Mouse (Mus musculus): ENCODE results near the gene Zdhhc15. TPM values are rescaled to one million over a fixed set of nuclear protein-coding genes. Genes with fewer than 3 reads are reported as not detected.
"Not testable (repeated sequence)": the region's sequence is repeated elsewhere in the genome, so short reads cannot be mapped to it uniquely, and the experiment has no call there.

Gene Zdhhc15
- polyA plus RNA-seq (2015; fragmentation: Nextera tagmentation; extraction: Ambion mirVana): 13.5 and 14.5 TPM in 2 replicates

- H3K4me1 ChIP-seq: no peaks in the 10 kb centered on the region
- no peaks in the 10 kb centered on the region for H3K9me3 ChIP-seq
- 18% methylated on average over 27 of the region's 31 CpGs for WGBS
- peak within 1 kb of the TSS; percentile 70; the same call in 1 of the 2 replicates for H3K27ac ChIP-seq
- peak within 1 kb of the TSS; percentile 72 for H3K9ac ChIP-seq
- peak; percentile 93 for ATAC-seq (ENCODE audit: low FRiP score, low read depth)
- H3K4me2 ChIP-seq (replicated peaks): peak within 1 kb of the TSS; percentile 64
- H3K4me3 ChIP-seq: peak within 1 kb of the TSS; percentile 55
- H3K27me3 ChIP-seq: peaks cover 11% of the 10 kb centered on the region; the same call in 1 of the 2 replicates
- no peaks in the 10 kb centered on the region for H3K36me3 ChIP-seq
Measured at GRCm38 (mm10) chrX:104670757-104671549, at the start of gene Zdhhc15. Gene Zdhhc15 (minus strand): TSS chrX:104671064.

DNA sequence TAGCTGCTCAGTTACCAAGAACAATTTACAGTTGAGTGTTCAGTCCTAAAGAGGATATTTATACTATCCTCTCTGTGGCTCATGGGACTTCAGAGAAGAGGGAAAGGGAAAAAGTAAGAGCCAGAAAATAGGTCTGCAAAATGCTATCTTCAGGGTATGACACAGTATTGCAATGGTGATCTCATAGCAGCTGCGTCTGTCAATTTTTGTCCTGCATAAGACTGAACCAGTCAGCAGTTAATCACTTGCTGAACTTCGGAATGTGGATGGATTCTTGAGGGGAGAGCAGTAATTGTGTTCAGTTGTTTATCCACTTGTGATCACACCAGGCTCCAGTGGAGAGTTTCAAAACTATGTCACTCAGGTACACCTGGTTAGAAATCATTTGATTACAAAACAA is 37.1 kb upstream of the Zdhhc15 start:
- no peak overlapping the region for H3K4me3 ChIP-seq
- 83% methylated on average over 2 of the region's 2 CpGs for WGBS
- no peak for ATAC-seq (ENCODE audit: low FRiP score, low read depth)

DNA sequence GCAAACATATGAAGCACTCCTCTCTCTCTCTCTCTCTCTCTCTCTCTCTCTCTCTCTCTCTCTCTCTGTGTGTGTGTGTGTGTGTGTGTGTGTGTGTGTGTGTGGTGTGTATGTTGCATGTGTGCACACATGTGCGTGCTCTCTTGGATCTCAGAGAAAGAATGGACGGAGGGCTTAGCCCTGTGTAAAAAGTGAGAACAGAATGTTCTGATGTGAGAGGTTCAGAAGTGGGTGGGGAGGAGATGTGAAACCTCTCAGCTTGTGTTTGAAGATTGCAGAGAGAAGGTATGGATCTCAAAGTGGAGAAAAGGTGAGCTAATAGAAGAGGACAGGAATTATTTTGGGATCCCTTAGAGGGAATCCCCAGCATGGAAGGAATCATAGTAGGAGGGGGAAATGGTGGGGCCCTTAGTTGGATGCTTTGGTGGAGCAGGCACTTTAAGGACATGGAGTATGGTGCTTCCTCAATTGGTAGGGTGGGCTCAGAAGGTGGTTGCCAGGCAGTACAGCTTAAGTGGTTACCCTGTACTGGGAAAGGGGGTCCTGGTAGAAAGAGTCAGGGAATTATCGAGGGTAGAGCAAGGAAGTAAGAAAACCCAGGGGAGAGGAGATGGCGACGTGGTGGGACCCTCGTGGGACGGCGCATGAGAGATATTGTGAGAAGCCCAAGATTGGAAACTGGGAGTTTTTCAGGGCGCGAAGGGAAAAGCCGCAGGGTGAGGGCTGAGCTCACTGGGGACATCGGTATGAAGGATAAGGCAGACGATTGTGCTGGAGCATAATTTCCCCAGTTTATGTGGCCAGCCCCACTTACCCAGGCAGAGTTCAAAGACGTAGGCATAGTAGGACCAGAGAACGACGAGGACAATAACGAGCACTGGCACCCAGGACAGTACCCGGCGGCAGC is 761 bp downstream of the Zdhhc15 start:
- H3K4me2 ChIP-seq (replicated peaks): peak overlapping the region; percentile 64
- H3K27me3 ChIP-seq: peaks cover 11% of the 10 kb centered on the region; the same call in 1 of the 2 replicates
- H3K27ac ChIP-seq: peak overlapping the region; percentile 70; the same call in 1 of the 2 replicates
- 29% methylated on average over 19 of the region's 19 CpGs for WGBS
- H3K4me1 ChIP-seq: no peaks in the 10 kb centered on the region
- no peaks in the 10 kb centered on the region for H3K9me3 ChIP-seq
- peak; percentile 26; the same call in 1 of the 2 replicates for ATAC-seq (ENCODE audit: low FRiP score, low read depth)
- peak overlapping the region; percentile 55 for H3K4me3 ChIP-seq
- H3K36me3 ChIP-seq: no peaks in the 10 kb centered on the region
- peak overlapping the region; percentile 72 for H3K9ac ChIP-seq

More for the DNA sequence above, 37.1 kb upstream of the Zdhhc15 start:
- H3K27ac ChIP-seq: no peak overlapping the region
- peaks cover 3% of the 10 kb centered on the region; the same call in 1 of the 2 replicates for H3K27me3 ChIP-seq
- no peak overlapping the region for H3K4me2 ChIP-seq (replicated peaks)
- H3K4me1 ChIP-seq: no peaks in the 10 kb centered on the region
- no peaks in the 10 kb centered on the region for H3K36me3 ChIP-seq
- no peaks in the 10 kb centered on the region for H3K9me3 ChIP-seq
- H3K9ac ChIP-seq: no peak overlapping the region

- H3K4me3 ChIP-seq: no peak overlapping the region
- no peaks in the 10 kb centered on the region for H3K9me3 ChIP-seq
- no peaks in the 10 kb centered on the region for H3K36me3 ChIP-seq
- no peak overlapping the region for H3K27ac ChIP-seq
- H3K9ac ChIP-seq: no peak overlapping the region
- no peak overlapping the region for H3K4me2 ChIP-seq (replicated peaks)
- H3K4me1 ChIP-seq: no peaks in the 10 kb centered on the region
- no peak for ATAC-seq (ENCODE audit: low FRiP score, low read depth)
- H3K27me3 ChIP-seq: peaks cover 2% of the 10 kb centered on the region; the same call in 1 of the 2 replicates
- WGBS: 94% methylated on average over 1 of the region's 1 CpGs
Measured at GRCm38 (mm10) chrX:104656976-104657375, 13.9 kb downstream of the Zdhhc15 start.

DNA sequence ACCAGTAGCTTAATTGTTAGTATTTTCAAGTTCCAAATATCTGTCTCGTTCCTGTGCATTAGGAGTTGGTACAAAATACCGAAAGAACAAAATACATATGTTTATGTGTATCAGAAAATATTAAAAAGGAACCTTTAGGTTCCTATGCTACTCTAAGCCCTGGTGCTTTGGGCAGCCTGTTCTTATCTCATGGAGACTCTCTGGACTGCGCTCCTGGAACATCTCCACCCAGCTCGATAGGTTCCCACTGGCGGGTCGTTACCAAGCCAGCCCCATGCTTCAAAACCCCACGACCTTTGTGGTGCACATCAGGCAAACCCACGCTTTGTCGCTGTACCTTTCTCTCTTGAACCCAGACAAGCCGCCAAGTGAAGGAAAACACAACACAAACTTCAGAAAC is 58.3 kb downstream of the Zdhhc15 start:
- Histone ChIP-seq H3K4me2 (replicated peaks) (no peak overlapping the region), H3K4me3 (no peak overlapping the region), H3K4me1 (no peaks in the 10 kb centered on the region), H3K9ac (no peak overlapping the region), H3K27me3 (peaks cover 2% of the 10 kb centered on the region; the same call in 1 of the 2 replicates), H3K9me3 (no peaks in the 10 kb centered on the region), H3K27ac (no peak overlapping the region), H3K36me3 (no peaks in the 10 kb centered on the region)
- no peak for ATAC-seq (ENCODE audit: low FRiP score, low read depth)
- WGBS: 91% methylated on average over 10 of the region's 10 CpGs

GRCm38 (mm10) chrX:104603738-104604430 is 67.0 kb downstream of the Zdhhc15 start:
- not testable (repeated sequence) for H3K27me3 ChIP-seq; H3K4me2 ChIP-seq (replicated peaks); H3K36me3 ChIP-seq; H3K9me3 ChIP-seq; H3K9ac ChIP-seq; H3K4me1 ChIP-seq; H3K4me3 ChIP-seq; H3K27ac ChIP-seq; ATAC-seq (ENCODE audit: low FRiP score, low read depth)
- 92% methylated on average over 2 of the region's 7 CpGs for WGBS

GRCm38 (mm10) chrX:104602168-104602859 is 68.5 kb downstream of the Zdhhc15 start:
- not testable (repeated sequence) for H3K9me3 ChIP-seq; H3K36me3 ChIP-seq; H3K9ac ChIP-seq; H3K4me1 ChIP-seq; H3K4me2 ChIP-seq (replicated peaks); ATAC-seq (ENCODE audit: low FRiP score, low read depth); H3K27me3 ChIP-seq; H3K27ac ChIP-seq; H3K4me3 ChIP-seq
- WGBS: 82% methylated on average over 8 of the region's 13 CpGs

DNA sequence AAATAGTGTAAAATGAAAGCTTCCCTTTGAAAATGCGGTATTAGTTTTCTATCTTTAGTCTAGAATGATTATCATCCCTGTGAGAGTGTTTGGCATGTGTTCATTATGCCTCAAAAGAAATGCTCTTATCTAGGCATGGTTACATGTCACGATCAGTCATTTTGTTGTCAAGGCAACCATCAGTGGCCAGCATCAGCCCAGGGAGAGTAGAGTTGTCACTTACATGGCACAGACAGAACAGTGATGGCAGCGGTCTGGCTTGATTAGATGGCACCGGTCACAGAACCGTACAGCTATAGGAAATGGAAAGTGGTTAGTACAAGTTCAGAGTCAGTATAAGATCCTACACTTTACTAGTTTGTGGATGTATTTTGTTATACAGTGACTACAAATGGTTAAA is 96.9 kb downstream of the Zdhhc15 start:
- ATAC-seq (ENCODE audit: low FRiP score, low read depth): no peak
- H3K27me3 ChIP-seq: peaks cover 3% of the 10 kb centered on the region; the same call in 1 of the 2 replicates
- H3K9me3 ChIP-seq: no peaks in the 10 kb centered on the region
- no peak overlapping the region for H3K9ac ChIP-seq
- H3K4me3 ChIP-seq: no peak overlapping the region
- no peaks in the 10 kb centered on the region for H3K4me1 ChIP-seq
- H3K27ac ChIP-seq: no peak overlapping the region
- no peak overlapping the region for H3K4me2 ChIP-seq (replicated peaks)
- H3K36me3 ChIP-seq: no peaks in the 10 kb centered on the region
- 90% methylated on average over 5 of the region's 5 CpGs for WGBS

DNA sequence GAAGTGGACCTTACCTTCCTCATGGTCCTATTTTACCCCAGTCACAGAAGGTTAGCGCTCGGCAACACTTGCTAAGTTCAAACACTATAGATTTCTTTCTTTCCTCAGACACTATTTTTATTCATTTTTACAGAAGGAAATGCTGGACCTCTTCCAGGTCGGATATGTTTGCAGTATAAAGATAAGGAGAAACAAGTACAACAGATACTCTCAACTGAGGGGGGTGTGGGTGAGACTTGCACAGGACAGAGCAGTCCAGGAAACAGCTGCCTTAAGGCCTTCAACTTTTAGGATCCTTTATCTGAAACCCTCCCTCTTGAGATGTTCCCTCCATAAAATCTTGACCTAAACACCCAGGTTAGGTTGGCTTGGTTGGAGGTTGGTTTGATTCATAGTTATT is 103.4 kb downstream of the Zdhhc15 start:
- WGBS: 88% methylated on average over 3 of the region's 3 CpGs
- ATAC-seq (ENCODE audit: low FRiP score, low read depth): no peak
- Histone ChIP-seq H3K4me1 (no peaks in the 10 kb centered on the region), H3K9ac (no peak overlapping the region), H3K9me3 (no peaks in the 10 kb centered on the region), H3K27ac (no peak overlapping the region), H3K36me3 (no peaks in the 10 kb centered on the region), H3K4me2 (replicated peaks) (no peak overlapping the region), H3K4me3 (no peak overlapping the region), H3K27me3 (peaks cover 5% of the 10 kb centered on the region; the same call in 1 of the 2 replicates)

- Histone ChIP-seq H3K4me2 (replicated peaks) (no peak overlapping the region), H3K4me3 (no peak overlapping the region), H3K9ac (no peak overlapping the region), H3K27me3 (peaks cover 4% of the 10 kb centered on the region; the same call in 1 of the 2 replicates), H3K9me3 (no peaks in the 10 kb centered on the region), H3K4me1 (no peaks in the 10 kb centered on the region), H3K27ac (no peak overlapping the region), H3K36me3 (no peaks in the 10 kb centered on the region)
- ATAC-seq (ENCODE audit: low FRiP score, low read depth): no peak
- WGBS: 88% methylated on average over 1 of the region's 1 CpGs
Measured at GRCm38 (mm10) chrX:104545283-104545682, 125.6 kb downstream of the Zdhhc15 start.

DNA sequence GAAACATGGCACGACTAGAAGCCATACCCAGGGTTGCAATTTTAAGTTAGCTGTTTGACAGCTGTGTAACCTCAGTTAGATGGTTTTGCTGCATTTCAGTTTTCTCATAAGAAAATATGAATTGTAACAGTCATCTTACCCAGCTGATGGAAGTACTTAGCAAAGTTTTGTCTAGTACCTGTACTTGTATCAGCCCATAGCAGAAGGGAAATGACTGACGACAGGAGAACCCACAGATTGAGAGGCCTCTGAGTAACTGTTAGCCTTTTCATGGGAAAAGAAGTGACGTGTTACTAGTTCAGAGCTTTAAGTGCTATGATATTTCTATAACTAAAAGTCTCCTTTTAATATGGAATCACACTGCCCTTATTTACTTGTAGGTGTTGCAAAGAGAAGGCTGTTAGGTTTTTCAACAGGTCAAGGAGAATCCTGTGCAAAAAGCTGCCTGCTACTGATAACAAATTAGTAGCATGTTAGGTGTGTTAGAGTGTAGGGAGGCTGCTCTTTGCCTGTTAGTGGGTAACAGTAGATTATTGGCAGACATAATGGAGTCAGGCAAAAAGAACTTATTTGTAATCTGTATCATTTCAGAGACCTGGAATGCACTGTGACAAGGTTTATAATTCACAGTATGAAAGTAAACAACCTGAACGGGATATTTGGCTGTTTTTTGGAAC is 126.8 kb downstream of the Zdhhc15 start:
- 79% methylated on average over 4 of the region's 4 CpGs for WGBS
- Histone ChIP-seq H3K9me3 (no peaks in the 10 kb centered on the region), H3K36me3 (no peaks in the 10 kb centered on the region), H3K27me3 (peaks cover 7% of the 10 kb centered on the region; the same call in 1 of the 2 replicates), H3K9ac (no peak overlapping the region), H3K27ac (no peak overlapping the region), H3K4me3 (no peak overlapping the region), H3K4me1 (no peaks in the 10 kb centered on the region), H3K4me2 (replicated peaks) (no peak overlapping the region)
- ATAC-seq (ENCODE audit: low FRiP score, low read depth): no peak
